Mouse (Mus musculus) embryonic fibroblast, embryonic 13.5 days (primary cell): ENCODE results near the gene Fggy.

Source experiments
- CTCF ChIP-seq: IDR thresholded peaks from 2 replicates; pipeline ENCODE4 v1.5.1; 2011; ENCODE audit warnings: mild to moderate bottlenecking, control low read depth, low read length, moderate library complexity, borderline replicate concordance; ENCODE audit not compliant: insufficient read depth
- POLR2A ChIP-seq: IDR thresholded peaks from 2 replicates; pipeline ENCODE4 v1.6.1; 2011; ENCODE audit warnings: low read depth, mild to moderate bottlenecking, control low read depth, low read length, moderate library complexity

GRCm38 (mm10) chr4:95590878-95591277 is 33.6 kb downstream of the Fggy start:
- TF ChIP-seq CTCF (no peak), POLR2A (no peak)
